Mouse (Mus musculus): Measurements from ENCODE around the gene Cldn19.
A peak's percentile ranks its signal among the peaks of the same experiment; 100 is the strongest.

- TF ChIP-seq CTCF (IDR thresholded peaks at IDR 0.05; ENCODE audit: extremely low read depth, insufficient read depth, low read length) (peak; percentile 71), POLR2A (IDR thresholded peaks at IDR 0.05; ENCODE audit: extremely low read depth, insufficient read depth, low read length) (no peak)
These were observed 16.0 kb upstream of the Cldn19 start for GRCm38 (mm10) chr4:119239181-119239682.

Data from cortical plate, adult 2 months (tissue).